Mouse (Mus musculus): ENCODE data around the gene Ldah. TPM values are rescaled to one million over a fixed set of nuclear protein-coding genes. Genes with fewer than 3 reads are reported as not detected.

Ldah gene
- polyA plus RNA-seq, 1 experiment from 2014 or later, result 84.3 TPM

DNA sequence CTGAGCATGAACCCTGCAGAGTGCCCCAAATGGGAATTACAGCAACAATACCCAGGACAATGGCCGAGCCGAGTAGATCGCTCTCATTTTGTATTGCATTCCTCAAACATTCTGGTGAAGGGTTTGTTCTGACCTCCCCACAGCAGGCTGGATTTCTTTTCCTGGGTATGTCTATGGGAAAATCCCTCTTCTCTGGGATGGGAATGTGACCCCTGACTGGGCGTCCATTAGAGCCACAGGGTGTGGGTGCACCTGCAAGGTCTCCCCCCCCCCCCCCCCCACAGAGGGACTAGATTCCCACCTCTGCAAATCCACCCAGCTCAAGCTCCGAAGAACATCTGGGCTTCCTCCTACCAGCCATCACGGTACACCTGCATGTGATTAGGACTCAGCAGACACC lies 81.2 kb downstream of the Ldah start:
- 79% methylated on average over 6 of the region's 6 CpGs for WGBS
- H3K9ac ChIP-seq, result no peak overlapping the region
- H3K4me1 ChIP-seq (replicated peaks), result peaks cover 17% of the 10 kb centered on the region
- no peak overlapping the region for H3K4me2 ChIP-seq
- H3K27me3 ChIP-seq, result peaks cover 5% of the 10 kb centered on the region; the same call in 1 of the 2 replicates
- H3K27ac ChIP-seq, result no peak overlapping the region
- no peak overlapping the region for H3K4me3 ChIP-seq
- no peak for ATAC-seq (ENCODE audit: low FRiP score)
- H3K9me3 ChIP-seq, result no peaks in the 10 kb centered on the region
- H3K36me3 ChIP-seq, result peaks cover 12% of the 10 kb centered on the region; the same call in 1 of the 2 replicates

DNA sequence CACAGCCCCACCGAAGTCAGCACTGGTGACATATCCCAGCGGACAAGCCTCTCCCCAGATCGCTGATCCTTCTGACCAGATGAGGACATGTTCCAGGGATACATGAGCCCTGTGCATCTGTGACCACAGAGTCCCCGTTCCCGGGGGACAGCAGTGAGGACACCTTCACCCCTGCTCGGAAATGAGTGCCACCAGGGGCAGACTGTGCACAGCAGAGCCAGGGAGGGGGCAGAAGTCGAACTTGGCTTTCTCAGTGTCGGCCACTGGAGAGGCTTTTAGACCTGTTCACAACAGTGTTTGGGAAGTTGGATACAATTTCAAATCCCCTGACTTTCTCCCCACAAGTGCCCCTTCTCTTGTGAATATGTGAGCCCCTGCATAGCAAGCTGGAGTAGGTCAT lies 81.6 kb downstream of the Ldah start:
- no peak for ATAC-seq (ENCODE audit: low FRiP score)
- Histone ChIP-seq H3K4me2 (no peak overlapping the region), H3K4me1 (replicated peaks) (peaks cover 17% of the 10 kb centered on the region), H3K27me3 (peaks cover 9% of the 10 kb centered on the region), H3K36me3 (peaks cover 8% of the 10 kb centered on the region; the same call in 1 of the 2 replicates), H3K9ac (no peak overlapping the region), H3K27ac (no peak overlapping the region), H3K9me3 (no peaks in the 10 kb centered on the region), H3K4me3 (no peak overlapping the region)
- 85% methylated on average over 8 of the region's 8 CpGs for WGBS

DNA sequence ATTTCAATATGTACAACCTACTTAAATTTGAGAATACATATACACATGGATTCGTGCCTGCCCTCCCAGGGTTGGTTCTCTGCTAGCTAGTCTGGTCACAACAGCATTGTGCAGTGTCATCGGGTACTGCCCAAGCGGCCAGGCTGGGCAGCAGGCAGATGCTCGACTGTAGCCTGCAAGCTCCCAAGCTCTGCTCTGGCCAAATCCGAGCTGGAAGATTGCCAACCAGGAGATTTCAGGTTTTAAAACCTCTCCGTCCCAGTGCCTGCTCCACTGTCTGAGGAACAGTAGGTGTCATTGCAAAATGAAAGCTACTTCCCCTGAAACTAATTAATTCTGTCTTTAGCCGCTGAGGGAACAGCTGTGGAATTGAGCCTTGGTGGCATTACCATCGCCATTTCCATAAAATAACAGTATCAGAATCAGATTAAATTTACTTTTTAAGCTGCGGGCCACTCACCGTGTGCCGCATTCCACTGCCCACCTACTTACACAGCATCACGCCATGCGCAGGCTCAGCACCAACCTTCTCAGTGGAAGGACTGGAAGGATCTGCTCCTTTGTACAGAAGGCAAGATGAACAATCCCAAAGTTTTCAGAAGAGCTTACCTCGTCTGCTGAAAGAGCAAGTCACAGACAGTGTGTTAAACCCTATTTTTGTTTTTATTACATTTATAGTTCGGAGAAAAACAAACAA lies 83.4 kb downstream of the Ldah start:
- H3K4me3 ChIP-seq, result no peak overlapping the region
- no peak overlapping the region for H3K9ac ChIP-seq
- no peak overlapping the region for H3K27ac ChIP-seq
- peaks cover 27% of the 10 kb centered on the region for H3K27me3 ChIP-seq
- H3K36me3 ChIP-seq, result no peaks in the 10 kb centered on the region
- 54% methylated on average over 15 of the region's 15 CpGs for WGBS
- peak; percentile 53; the same call in 1 of the 2 replicates for ATAC-seq (ENCODE audit: low FRiP score)
- H3K9me3 ChIP-seq, result no peaks in the 10 kb centered on the region
- H3K4me1 ChIP-seq (replicated peaks), result peaks cover 17% of the 10 kb centered on the region
- no peak overlapping the region for H3K4me2 ChIP-seq

DNA sequence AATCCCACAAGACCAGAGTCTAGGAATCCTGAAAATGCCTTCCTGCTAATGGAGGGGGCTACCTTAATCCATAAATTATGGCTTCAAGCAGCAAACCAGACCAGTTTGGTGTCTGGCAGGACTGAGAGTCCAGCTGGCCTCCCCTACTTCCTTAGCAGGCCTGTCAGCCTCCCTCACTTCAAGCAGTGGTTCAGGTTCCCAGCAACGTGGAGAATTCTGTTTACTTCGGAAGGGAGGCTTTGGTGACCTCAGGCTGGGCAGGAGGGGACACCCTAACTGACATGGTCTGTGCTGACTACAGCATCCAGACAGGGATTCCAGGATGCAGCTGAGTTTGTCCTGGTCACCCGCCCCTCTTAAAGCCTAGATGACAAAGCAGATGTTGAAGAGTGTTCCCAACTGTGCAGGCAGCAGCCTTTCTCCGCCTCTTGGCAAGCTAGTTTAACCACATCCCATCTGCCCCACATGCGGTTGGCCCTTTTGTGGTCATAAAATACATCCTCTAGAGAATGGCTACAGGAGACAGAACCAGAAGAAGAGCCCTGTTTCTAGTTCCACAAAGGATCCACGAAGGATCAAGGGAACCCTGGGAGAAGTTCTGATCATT lies 87.5 kb downstream of the Ldah start:
- Histone ChIP-seq H3K27ac (no peak overlapping the region), H3K9me3 (no peaks in the 10 kb centered on the region), H3K9ac (no peak overlapping the region), H3K36me3 (no peaks in the 10 kb centered on the region), H3K4me3 (no peak overlapping the region), H3K27me3 (peaks cover 68% of the 10 kb centered on the region), H3K4me1 (replicated peaks) (peaks cover 44% of the 10 kb centered on the region), H3K4me2 (no peak overlapping the region)
- 60% methylated on average over 6 of the region's 6 CpGs for WGBS
- no peak for ATAC-seq (ENCODE audit: low FRiP score)

DNA sequence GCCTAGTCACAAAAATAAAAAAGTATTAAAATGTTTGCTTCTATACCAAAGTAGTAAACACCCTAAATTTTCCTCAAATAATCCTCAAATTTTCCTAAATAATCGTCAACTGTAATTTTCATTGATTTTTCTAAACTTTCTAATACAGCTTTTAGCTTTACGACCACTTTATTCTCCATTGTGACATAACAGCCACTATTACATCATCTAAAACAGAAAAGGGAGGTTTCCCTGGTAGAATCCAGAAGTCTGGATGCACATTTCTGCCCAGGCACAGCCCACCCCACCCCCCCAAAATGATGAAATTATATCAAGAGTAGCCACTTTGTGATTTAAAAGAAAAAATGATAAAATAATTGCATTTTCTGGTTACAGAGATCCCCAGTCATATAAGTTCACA lies 88.2 kb downstream of the Ldah start:
- Histone ChIP-seq H3K4me2 (no peak overlapping the region), H3K36me3 (no peaks in the 10 kb centered on the region), H3K27me3 (peaks cover 75% of the 10 kb centered on the region), H3K9me3 (no peaks in the 10 kb centered on the region), H3K9ac (no peak overlapping the region), H3K4me3 (no peak overlapping the region), H3K4me1 (replicated peaks) (peaks cover 40% of the 10 kb centered on the region), H3K27ac (no peak overlapping the region)
- no peak for ATAC-seq (ENCODE audit: low FRiP score)
- WGBS, result 89% methylated on average over 2 of the region's 2 CpGs

DNA sequence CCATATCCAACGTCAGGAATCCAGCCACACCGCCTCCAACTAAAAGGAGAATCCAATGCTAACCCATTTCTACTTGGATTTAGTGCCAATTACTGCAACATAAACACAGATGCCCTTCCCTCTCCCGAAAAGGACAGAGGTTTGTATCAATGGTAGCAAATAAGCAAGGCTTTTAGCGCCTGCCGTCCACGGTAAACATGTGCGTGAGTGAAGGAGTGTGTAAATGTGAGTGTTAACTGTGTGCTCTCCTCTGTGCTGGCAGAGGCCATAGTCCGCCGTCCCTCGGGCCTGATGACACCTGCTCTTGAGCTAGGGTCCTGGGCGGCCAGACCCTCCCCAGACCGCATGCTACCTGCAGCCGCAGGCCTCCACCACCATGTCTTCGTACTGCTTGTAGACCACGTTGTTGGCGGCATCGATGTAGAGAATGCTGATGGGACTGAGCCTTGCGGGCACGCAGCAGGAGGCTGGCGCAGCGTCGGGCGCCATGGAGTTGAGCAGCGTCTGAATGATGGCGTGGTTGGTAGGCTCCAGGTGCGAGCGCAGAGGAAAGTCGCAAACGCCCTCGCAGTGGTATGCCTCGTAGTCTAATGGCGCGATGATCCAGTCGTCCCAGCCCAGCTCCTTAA lies 89.8 kb downstream of the Ldah start:
- ATAC-seq (ENCODE audit: low FRiP score), result no peak

DNA sequence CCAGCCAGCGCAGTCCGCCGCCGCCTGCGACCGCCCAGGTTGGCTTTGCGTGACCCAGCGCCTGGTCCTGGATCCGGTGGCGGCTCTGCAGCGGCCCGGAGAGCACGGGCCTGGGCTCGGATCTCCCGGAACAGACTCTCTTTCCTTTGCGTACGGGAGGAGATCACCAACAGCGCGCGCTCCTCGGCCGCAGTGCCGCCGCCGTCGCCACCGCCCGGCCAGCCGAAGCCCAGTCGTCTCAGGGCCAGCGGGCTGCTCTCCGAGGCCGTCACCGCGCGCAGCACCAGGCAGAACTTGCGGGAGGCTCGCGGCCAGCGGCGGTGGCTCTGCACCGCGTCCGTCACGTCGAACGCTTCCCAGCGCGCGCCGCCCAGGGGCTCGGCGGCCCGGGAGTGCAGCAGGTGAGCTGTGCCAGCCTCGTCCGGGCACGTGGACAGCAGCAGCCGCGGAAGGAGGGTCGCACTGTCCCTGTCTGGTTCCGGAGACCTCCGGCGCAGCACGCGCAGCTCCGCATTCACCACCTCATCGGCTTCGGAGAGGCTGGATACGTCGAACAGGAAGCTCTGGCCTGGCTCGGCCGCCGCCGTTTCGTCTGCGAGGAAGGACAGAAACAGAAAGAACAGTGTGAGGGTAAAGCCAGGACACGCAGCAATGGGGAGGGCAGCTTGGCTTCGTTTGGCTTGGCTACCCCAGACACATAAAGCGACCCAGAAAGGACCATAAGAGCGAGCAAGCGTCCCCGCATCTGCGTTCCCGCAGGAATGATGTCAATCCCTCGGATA lies 90.6 kb downstream of the Ldah start:
- ATAC-seq (ENCODE audit: low FRiP score), result no peak

More for the DNA sequence above, 89.8 kb downstream of the Ldah start:
- H3K36me3 ChIP-seq, result no peaks in the 10 kb centered on the region
- H3K9ac ChIP-seq, result peak overlapping the region; percentile 51
- H3K4me2 ChIP-seq, result peak overlapping the region; percentile 60
- H3K4me3 ChIP-seq, result peak overlapping the region; percentile 42
- H3K4me1 ChIP-seq (replicated peaks), result peaks cover 43% of the 10 kb centered on the region
- no peaks in the 10 kb centered on the region for H3K9me3 ChIP-seq
- no peak overlapping the region for H3K27ac ChIP-seq
- H3K27me3 ChIP-seq, result peaks cover 90% of the 10 kb centered on the region
- 6% methylated on average over 34 of the region's 34 CpGs for WGBS

DNA sequence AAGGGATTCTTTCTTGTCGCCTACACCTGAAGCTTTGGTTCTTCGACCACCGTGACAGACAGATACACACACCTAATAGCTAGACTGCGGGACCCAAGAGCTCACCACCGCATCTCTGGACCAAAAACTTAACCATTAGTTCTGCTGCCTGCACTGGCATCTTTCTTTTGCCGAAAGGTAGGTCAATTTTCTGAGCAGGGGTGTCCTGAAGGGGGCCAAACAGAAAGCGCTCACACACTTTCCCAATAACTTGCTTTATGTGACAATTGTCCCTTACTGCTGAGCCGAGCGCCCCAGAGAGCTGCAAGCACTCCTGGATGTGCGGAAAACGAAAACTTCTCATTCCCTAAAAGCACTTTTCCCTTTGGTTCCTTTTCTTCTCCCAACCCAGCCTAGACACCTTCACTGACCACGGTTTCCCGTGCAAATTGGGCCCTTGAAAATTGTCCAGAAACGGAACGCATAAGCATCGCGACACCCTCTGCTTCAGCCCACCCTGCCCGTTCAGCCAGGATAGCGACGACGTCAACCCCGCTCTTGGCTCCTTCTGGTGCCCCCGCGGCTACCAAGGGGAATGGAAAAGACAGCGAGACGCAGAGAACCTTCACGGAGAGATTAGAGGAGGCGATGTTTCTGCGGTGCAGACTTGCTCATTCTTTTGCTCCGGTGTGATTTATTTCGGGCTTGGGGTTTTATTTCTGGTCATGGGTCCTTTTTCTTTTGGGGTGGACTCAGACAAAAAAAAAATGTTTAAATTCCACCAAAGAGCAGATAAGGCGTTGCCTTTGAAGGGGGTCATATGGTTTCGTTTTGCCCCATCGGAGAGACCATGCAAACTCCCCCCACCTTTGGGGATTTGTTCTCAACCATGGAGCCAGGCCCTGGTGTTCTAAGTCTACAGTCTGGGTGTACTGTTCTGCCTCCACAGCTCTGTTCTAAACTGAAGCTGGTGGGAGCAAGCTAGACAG lies 91.5 kb downstream of the Ldah start:
- H3K4me3 ChIP-seq, result peak overlapping the region; percentile 11; the same call in 1 of the 2 replicates

More for the DNA sequence above, 90.6 kb downstream of the Ldah start:
- Histone ChIP-seq H3K4me3 (peak overlapping the region; percentile 42), H3K27ac (no peak overlapping the region), H3K9ac (peak overlapping the region; percentile 51), H3K4me2 (peak overlapping the region; percentile 60), H3K36me3 (no peaks in the 10 kb centered on the region), H3K9me3 (no peaks in the 10 kb centered on the region), H3K27me3 (peaks cover 99% of the 10 kb centered on the region), H3K4me1 (replicated peaks) (peaks cover 43% of the 10 kb centered on the region)
- WGBS, result 3% methylated on average over 75 of the region's 85 CpGs

DNA sequence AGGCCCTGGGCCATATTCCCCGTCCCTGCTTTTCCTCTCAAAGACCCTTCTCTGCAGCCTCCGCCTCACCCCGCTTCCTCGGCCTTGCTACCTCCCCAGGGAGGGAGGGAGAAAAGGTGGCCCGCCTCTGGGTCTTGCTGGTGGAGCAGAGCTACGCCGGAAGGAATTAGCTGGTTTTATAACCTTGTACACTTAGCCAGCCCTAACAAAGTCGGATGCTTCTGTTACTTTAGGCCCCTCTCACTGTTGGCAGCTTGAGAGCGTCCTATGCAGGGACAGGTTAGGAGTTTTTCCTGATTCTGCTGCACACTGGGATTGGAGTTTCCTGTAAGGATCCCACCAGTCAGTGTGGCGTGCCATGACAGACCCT lies 92.2 kb downstream of the Ldah start:
- peaks cover 98% of the 10 kb centered on the region for H3K27me3 ChIP-seq
- H3K4me3 ChIP-seq, result peak overlapping the region; percentile 2; the same call in 1 of the 2 replicates
- 12% methylated on average over 10 of the region's 10 CpGs for WGBS

More for the DNA sequence above, 91.5 kb downstream of the Ldah start:
- peak overlapping the region; percentile 13; the same call in 1 of the 2 replicates for H3K9ac ChIP-seq
- H3K9me3 ChIP-seq, result no peaks in the 10 kb centered on the region
- H3K4me1 ChIP-seq (replicated peaks), result peaks cover 43% of the 10 kb centered on the region
- no peak overlapping the region for H3K4me2 ChIP-seq
- H3K36me3 ChIP-seq, result no peaks in the 10 kb centered on the region
- no peak for ATAC-seq (ENCODE audit: low FRiP score)
- no peak overlapping the region for H3K27ac ChIP-seq
- H3K27me3 ChIP-seq, result peaks cover 99% of the 10 kb centered on the region
- WGBS, result 5% methylated on average over 34 of the region's 34 CpGs

DNA sequence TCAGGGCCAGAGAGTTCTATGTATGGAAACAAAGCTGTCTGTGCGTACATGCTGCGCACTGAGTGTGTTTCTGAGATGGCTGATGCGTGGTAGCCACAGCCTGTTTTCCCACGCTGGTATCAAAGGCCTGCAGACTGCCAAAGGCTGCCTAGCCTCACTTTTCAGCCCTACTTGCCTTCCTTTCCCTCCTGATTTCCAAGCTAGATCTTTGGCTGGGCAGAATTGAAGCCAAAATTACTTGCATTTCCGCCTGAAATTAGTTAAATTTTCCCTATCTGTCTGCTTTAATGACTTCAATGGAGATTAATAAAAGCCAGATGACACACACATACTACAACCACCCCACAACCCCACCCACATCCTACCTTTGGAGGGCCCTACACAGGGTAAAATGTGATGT lies 92.6 kb downstream of the Ldah start:
- peaks cover 43% of the 10 kb centered on the region for H3K4me1 ChIP-seq (replicated peaks)
- peak overlapping the region; percentile 31; the same call in 1 of the 2 replicates for H3K9ac ChIP-seq
- no peaks in the 10 kb centered on the region for H3K9me3 ChIP-seq
- H3K27me3 ChIP-seq, result peaks cover 98% of the 10 kb centered on the region
- 0 out of 2 replicates have a peak overlapping the region, but pooled peaks have one; percentile 13 for H3K27ac ChIP-seq
- H3K36me3 ChIP-seq, result no peaks in the 10 kb centered on the region
- H3K4me3 ChIP-seq, result peak overlapping the region; percentile 47; the same call in 1 of the 2 replicates
- 23% methylated on average over 5 of the region's 5 CpGs for WGBS
- no peak overlapping the region for H3K4me2 ChIP-seq
- no peak for ATAC-seq (ENCODE audit: low FRiP score)

More for the DNA sequence above, 92.2 kb downstream of the Ldah start:
- Histone ChIP-seq H3K9me3 (no peaks in the 10 kb centered on the region), H3K36me3 (no peaks in the 10 kb centered on the region), H3K4me2 (no peak overlapping the region), H3K4me1 (replicated peaks) (peaks cover 43% of the 10 kb centered on the region), H3K9ac (peak overlapping the region; percentile 13; the same call in 1 of the 2 replicates), H3K27ac (no peak overlapping the region)
- no peak for ATAC-seq (ENCODE audit: low FRiP score)

Data from hindbrain, embryonic 13.5 days (tissue).